Mouse (Mus musculus) erythroblast, embryonic 14.5 days (primary cell): Measurements from ENCODE around the gene Tnfrsf19.

Experiments
- GATA1 ChIP-seq: IDR thresholded peaks from 2 replicates; pipeline ENCODE4 v1.6.1; 2012; ENCODE audit warnings: low read length, inconsistent platforms, mixed read lengths
- TAL1 ChIP-seq: IDR thresholded peaks from 3 replicates; pipeline ENCODE4 v1.6.1; 2012; ENCODE audit warnings: low read length, inconsistent platforms, mixed read lengths

DNA sequence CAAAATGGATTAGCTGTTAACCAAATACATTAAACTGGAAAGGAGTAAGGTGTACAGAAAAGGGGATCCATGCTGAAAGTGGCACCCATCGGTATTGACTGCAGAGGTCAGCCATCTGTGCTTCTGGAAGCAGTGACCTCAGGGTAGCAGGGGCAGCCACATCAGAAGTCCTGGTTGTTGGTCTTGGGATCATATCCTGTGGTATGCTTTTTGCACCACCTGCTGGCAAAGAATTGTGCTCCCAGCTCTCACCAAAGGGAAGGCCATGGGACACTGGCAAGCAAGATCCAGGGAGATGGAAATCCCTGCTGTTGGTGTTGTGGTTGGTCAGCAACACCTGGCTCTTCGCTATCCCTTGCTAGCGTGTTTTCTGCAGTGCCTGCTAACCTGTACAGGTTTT lies 39.0 kb upstream of the Tnfrsf19 start:
- TF ChIP-seq TAL1, result no peak
- no peak for TF ChIP-seq GATA1
